Mouse (Mus musculus) forebrain, postnatal 0 days (tissue): ENCODE measurements around the gene Iqgap3. TPM values are rescaled to one million over a fixed set of nuclear protein-coding genes. Genes with fewer than 3 reads are reported as not detected.

Experiments used
- ATAC-seq: fragments of 200-750 bp; cut with Nextera tagmentation; 2 replicates; pipeline ENCODE4 v1.8.0; 2017; ENCODE audit warnings: mild to moderate bottlenecking, moderate library complexity
- DNase-seq: peaks from one replicate; pipeline ENCODE4 v3.0.0-alpha.2; 2015
- H3K27ac ChIP-seq: fragments of 300-500 bp; sonication (generic); 2 replicates; pipeline ENCODE4 v1.5.1; 2014; ENCODE audit warnings: low read depth, mild to moderate bottlenecking, antibody characterized with exemption, low read length, moderate library complexity, mixed read lengths
- H3K27me3 ChIP-seq: fragments of 300-500 bp; sonication (generic); 2 replicates; pipeline ENCODE4 v1.6.1; 2014; ENCODE audit warnings: mild to moderate bottlenecking, low read length, mixed read lengths; ENCODE audit not compliant: insufficient read depth
- H3K36me3 ChIP-seq: fragments of 300-500 bp; sonication (generic); 2 replicates; pipeline ENCODE4 v1.6.1; 2014; ENCODE audit warnings: mild to moderate bottlenecking, moderate library complexity; ENCODE audit not compliant: insufficient read depth
- H3K4me1 ChIP-seq: fragments of 300-500 bp; sonication (generic); 2 replicates; pipeline ENCODE4 v1.6.1; 2014; ENCODE audit warnings: antibody characterized with exemption; ENCODE audit not compliant: insufficient read depth
- H3K4me2 ChIP-seq: fragments of 300-500 bp; sonication (generic); 2 replicates; pipeline ENCODE4 v1.6.1; 2014; ENCODE audit warnings: low read depth, mild to moderate bottlenecking, moderate library complexity
- H3K4me3 ChIP-seq: fragments of 300-500 bp; sonication (generic); 2 replicates; pipeline ENCODE4 v1.5.1; 2014; ENCODE audit warnings: low read depth, low read length, mixed read lengths
- H3K9ac ChIP-seq: fragments of 300-500 bp; sonication (generic); 2 replicates; pipeline ENCODE4 v1.6.1; 2014; ENCODE audit warnings: mild to moderate bottlenecking
- H3K9me3 ChIP-seq: fragments of 300-500 bp; sonication (generic); 2 replicates; pipeline ENCODE4 v1.6.1; 2016; ENCODE audit warnings: low read length
- CTCF ChIP-seq: sonication (generic); IDR thresholded peaks from 2 replicates; pipeline ENCODE4 v1.5.1; 2016; ENCODE audit warnings: antibody characterized with exemption, control low read depth, low read depth
- WGBS: fragments of 180-500 bp; shearing (Covaris S2); extraction: QIAGEN DNeasy Blood & Tissue Kit; methylation state at CpG from one replicate; pipeline ENCODE4 v1.1.7; 2014; 5-methylcytosine and 5-hydroxymethylcytosine counted together
- polyA plus RNA-seq: library from polyadenylated mRNA; unstranded; fragments of >200 nt; fragmentation: Nextera tagmentation; extraction: Ambion mirVana; gene quantifications from 2 replicates; pipeline ENCODE4 v1.2.1, GENCODE M21; 2015
- total RNA-seq: library from RNA; depleted of rRNA; stranded (reverse); fragments of >200 nt; gene quantifications from 2 replicates; pipeline ENCODE4 v1.2.3, GENCODE M21; 2014; rRNA removed

The Iqgap3 gene
- total RNA-seq (3.1 and 6.8 TPM in 2 replicates), polyA plus RNA-seq (1.6 and 2.0 TPM in 2 replicates)

DNA sequence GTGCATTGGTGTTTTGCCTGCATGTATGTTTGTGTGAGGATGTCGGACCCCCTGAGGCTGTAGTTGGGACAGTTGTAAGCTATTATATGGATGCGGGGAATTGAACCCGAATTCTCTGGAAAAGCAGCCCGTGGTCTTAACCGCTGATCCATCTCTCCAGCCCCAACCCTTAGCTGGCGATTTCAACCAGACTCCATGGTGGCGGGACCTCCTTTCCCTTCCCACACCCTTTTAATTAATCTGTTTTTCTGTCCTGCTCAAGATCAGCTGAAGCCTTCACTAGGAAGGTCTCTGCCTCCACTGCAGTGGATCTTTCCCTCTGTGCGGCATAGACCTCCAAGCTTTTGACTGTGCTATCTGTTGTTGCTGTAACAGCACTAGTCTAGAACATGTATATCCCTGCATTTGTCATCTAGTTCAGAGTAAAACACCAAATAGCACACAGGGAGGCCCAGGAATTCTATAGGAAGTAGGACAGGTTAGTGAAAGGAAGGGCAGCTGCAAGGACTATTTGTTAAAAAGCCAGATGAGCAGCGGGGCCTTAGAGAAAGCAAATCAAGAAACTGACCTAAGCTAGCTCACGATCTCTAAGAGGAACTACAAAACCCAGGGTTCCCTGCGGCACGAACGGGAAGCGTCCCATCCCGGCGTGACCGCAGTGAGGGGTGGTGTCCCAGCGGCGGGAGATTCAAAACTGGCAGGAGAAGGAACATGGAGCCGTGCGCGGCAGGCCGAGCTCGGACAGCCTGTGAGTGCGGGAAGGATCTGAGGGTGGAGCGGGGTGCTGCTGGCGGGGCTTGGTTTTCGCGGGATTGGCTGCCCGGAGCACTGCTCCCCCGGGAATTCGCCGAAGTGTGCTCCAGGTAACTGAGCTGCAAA, at the start of gene Iqgap3:
Gene Iqgap3 (plus strand): TSS at position 627 of the 879 bp plus-strand sequence.
- Histone ChIP-seq H3K4me3 (peak within 1 kb of the TSS; percentile 39), H3K9me3 (no peaks in the 10 kb centered on the region), H3K4me1 (no peaks in the 10 kb centered on the region), H3K36me3 (no peaks in the 10 kb centered on the region), H3K4me2 (peak within 1 kb of the TSS; percentile 91), H3K9ac (peak within 1 kb of the TSS; percentile 41), H3K27ac (peak within 1 kb of the TSS; percentile 42), H3K27me3 (no peaks in the 10 kb centered on the region)
- no peak for TF ChIP-seq CTCF
- peak; percentile 95 for DNase-seq
- peak; percentile 97 for ATAC-seq
- WGBS, result 21% methylated on average over 33 of the region's 33 CpGs

DNA sequence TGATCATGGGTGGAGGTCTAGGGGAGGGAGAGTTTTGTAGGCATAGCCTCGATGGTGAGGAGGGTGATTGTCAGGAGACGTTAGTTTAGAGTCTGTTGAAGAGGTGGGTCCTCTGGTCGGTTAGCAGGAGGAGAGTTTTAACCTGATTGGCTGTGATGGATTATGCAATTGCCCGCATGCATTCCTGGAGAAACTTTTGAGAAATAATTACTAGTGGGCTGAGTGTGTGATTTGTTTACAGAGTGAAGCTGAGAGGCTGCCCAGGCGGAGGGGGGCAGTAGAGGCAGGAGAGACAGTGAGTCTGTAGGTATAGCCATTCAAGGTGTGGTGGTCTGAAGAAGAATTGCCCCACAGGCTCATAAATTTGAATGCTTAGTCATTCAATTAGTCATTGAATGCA, 48.3 kb upstream of the Iqgap3 start:
- Histone ChIP-seq H3K9me3 (no peaks in the 10 kb centered on the region), H3K4me1 (no peaks in the 10 kb centered on the region), H3K4me2 (no peak overlapping the region), H3K36me3 (no peaks in the 10 kb centered on the region), H3K27me3 (no peaks in the 10 kb centered on the region), H3K9ac (no peak overlapping the region), H3K4me3 (no peak overlapping the region), H3K27ac (no peak overlapping the region)
- DNase-seq (no peak), ATAC-seq (no peak)
- TF ChIP-seq CTCF, result no peak
- 68% methylated on average over 5 of the region's 5 CpGs for WGBS

DNA sequence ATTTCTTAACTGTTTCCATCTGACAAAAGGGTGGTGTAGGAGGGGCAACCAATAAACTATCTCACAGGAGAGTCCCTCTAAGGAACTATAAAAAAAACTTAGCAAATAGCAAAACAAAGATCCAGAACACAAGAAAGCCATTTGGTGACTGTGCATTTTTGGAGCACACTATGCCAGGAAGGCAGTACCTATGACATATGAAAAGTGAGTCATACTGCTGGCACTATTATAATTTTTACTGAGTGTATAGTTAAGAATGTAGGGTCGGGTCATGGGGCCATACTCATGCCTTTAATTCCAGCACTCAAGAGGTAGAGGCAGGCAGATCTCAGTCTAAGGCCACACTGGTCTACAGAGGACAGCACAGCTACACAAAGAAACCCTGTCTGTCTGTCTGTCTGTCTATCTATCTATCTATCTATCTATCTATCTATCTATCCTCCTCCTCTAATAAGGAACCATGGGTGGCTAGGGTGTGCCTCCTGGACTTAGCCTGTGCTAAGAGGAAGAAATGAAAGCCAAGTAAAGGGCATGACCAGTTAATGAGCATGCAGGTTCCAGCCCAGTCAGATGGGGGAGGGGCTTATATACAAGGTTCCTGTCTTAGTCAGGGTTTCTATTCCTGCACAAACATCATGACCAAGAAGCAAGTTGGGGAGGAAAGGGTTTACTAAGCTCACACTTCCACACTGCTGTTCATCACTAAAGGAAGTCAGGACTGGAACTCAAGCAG, 46.0 kb upstream of the Iqgap3 start:
- Histone ChIP-seq H3K9me3 (no peaks in the 10 kb centered on the region), H3K4me3 (no peak overlapping the region), H3K27me3 (peaks cover 2% of the 10 kb centered on the region; the same call in 1 of the 2 replicates), H3K4me2 (no peak overlapping the region), H3K27ac (no peak overlapping the region), H3K9ac (no peak overlapping the region), H3K4me1 (no peaks in the 10 kb centered on the region), H3K36me3 (no peaks in the 10 kb centered on the region)
- no peak for TF ChIP-seq CTCF
- ATAC-seq, result no peak
- WGBS, result 59% methylated on average over 1 of the region's 1 CpGs
- no peak for DNase-seq

DNA sequence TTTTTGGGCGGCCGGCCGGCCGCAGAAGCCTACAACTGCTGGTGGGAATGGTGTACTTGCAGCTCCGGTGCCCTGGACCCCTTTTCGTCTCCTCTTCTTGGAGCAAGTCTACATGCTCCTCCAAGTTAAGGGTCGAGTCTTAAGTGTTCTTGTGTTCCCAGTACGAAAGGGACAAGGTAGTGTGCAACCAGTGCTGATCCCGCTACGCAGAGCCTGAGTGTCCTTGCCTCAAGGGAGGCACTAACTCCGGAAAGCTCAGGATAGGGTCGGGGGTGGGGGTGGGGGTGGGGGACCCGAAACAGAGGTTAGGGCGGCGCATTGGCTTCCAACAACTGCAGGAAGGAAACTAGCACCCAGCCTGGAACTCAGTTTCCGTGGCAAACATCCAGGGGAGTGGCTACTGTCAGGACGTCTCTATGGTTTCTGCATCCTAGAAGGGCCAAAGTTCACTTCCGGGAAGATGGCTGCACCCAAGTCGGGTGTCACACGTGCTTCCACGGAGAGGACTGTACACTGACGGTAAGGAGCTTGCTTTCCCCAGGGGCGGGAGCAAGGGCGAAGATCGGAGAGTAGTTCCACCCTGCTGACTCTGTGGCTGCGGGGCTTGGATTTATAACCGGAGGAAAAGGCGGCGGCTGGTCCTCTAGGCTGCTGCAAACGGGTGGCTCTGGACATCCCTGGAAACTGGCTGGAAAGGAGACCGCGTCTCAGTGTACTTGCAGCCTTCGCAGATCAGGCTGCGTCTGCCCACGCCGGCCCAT, 38.9 kb upstream of the Iqgap3 start, which contains the start of gene Gpatch4:
Gene Gpatch4 (plus strand): TSS at position 448 of the 761 bp plus-strand sequence.
- DNase-seq (peak; percentile 96), ATAC-seq (peak; percentile 97)
- Histone ChIP-seq H3K36me3 (no peaks in the 10 kb centered on the region), H3K4me2 (peak within 1 kb of the TSS; percentile 74), H3K9me3 (no peaks in the 10 kb centered on the region), H3K4me1 (peaks cover 6% of the 10 kb centered on the region; the same call in 1 of the 2 replicates), H3K27ac (peak within 1 kb of the TSS; percentile 74), H3K9ac (peak within 1 kb of the TSS; percentile 60), H3K4me3 (peak within 1 kb of the TSS; percentile 76), H3K27me3 (peaks cover 5% of the 10 kb centered on the region; the same call in 1 of the 2 replicates)
- no peak for TF ChIP-seq CTCF
- 13% methylated on average over 36 of the region's 36 CpGs for WGBS

DNA sequence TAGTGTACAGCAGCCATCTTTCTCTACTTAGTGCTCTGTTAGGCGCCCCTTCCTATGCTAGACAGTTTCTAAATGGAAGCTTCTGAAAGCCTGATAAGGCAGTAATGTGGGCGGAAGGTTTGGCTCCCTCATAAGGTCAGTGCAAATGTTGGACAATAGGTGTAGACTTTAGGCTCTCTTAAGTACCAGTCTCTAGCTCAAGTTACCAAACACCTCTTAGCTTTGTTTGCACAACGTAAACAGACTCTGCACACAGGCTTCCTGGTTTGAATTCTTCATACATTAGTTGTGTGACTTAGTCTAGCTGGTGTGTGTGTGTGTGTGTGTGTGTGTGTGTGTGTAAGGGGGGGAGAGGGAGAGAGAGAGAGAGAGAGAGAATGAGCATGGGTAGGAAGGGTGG, 32.2 kb upstream of the Iqgap3 start:
- Histone ChIP-seq H3K4me2 (no peak overlapping the region), H3K4me1 (peaks cover 2% of the 10 kb centered on the region; the same call in 1 of the 2 replicates), H3K4me3 (no peak overlapping the region), H3K9me3 (no peaks in the 10 kb centered on the region), H3K9ac (no peak overlapping the region), H3K36me3 (peaks cover 22% of the 10 kb centered on the region), H3K27me3 (no peaks in the 10 kb centered on the region), H3K27ac (no peak overlapping the region)
- no peak for DNase-seq
- no peak for ATAC-seq
- 95% methylated on average over 3 of the region's 3 CpGs for WGBS
- no peak for TF ChIP-seq CTCF

DNA sequence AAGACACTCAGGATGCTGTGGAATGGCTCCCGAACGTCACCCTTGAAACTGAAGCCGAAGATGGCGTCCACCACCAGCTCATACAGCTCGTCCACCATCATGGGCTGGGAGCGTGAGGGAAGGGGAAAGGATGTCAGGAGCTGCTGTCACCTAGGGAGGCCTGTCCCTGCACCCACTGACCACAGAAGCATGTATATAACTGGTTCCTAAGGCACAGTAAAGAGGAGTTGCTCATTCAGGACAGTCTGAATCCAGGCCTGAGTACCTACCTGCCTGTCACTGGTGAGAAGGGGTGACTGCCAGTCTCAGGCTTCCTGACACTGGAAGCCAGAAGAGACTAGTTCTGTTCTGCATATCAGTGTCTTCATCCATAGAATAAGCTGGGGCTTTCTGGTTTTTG, 24.7 kb upstream of the Iqgap3 start:
- 0 out of 2 replicates have a peak, but pooled peaks cover 6% of the 10 kb centered on the region for H3K4me1 ChIP-seq
- TF ChIP-seq CTCF, result no peak
- DNase-seq (no peak), ATAC-seq (no peak)
- no peaks in the 10 kb centered on the region for H3K9me3 ChIP-seq
- H3K4me2 ChIP-seq, result peak overlapping the region; percentile 96
- H3K36me3 ChIP-seq, result peaks cover 26% of the 10 kb centered on the region
- H3K27ac ChIP-seq, result no peak overlapping the region
- no peak overlapping the region for H3K9ac ChIP-seq
- 87% methylated on average over 6 of the region's 6 CpGs for WGBS
- H3K27me3 ChIP-seq, result no peaks in the 10 kb centered on the region
- H3K4me3 ChIP-seq, result no peak overlapping the region
